ENCODE assay signal across 8 mouse cellular contexts in the genomic region with DNA sequence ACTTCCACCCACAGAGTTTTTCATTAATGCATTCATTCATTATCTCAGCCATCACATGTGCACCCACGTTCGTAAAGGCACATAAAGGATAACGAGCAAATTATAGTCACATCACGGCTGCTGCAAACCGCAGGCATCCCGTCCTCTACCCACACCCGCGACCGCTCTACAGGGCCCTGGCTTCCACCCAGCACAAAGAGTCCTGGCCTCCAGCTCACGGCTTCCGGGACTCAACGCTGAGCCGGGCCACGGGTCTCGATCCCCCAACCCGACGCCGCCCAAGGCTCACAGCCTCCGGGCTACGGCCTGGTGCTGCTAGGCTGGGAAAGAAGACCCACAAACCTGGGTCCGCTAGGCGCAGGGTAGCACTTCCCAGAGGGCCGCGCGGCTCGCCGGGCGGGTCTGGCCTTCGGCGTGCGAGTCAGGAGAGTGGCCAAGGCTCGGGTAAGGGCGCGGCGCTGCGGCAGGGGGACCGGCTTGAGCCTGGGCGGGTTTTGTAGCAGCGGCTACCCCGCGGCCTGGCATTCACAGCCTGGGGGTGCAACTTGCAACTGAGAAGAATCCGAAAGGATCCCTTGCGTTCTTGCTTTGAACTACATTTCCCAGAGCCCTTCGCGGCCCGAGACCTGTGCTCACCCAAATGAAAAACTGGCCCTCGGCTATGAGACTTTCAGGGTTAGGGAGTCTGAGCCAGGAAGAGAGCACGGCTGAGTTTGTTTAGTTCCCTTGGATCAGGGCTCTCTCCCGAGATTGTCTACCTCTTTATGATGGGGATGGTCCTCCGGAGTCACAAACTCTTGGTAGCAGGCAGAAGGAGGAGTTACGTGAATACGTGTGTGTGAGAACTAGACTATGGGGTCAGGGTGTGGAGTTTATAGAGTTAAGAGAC. TPM values are rescaled to one million over a fixed set of nuclear protein-coding genes. Genes with fewer than 3 reads are reported as not detected.
DNase-seq lines count a peak whose midpoint lies in the region; ATAC-seq and TF ChIP-seq lines count a peak whose summit lies in the region.

Gene Zfp74, minus strand, starts transcription at position 577 of the 889 bp plus-strand sequence.

- peak; percentile 92 for ATAC-seq in erythroid progenitor cell, adult 5-6 weeks (replicated peaks; ENCODE audit: low FRiP score, poor library complexity, severe bottlenecking)
- peak; percentile 87 for ATAC-seq in heart, embryonic 12.5 days (ENCODE audit: insufficient number of reproducible peaks, low FRiP score)
- ATAC-seq in kidney, postnatal 0 days (replicated peaks; ENCODE audit: low FRiP score, low read depth): peak; percentile 86
- peak; percentile 92 for ATAC-seq in liver, embryonic 11.5 days (replicated peaks; ENCODE audit: low FRiP score)
- peak; percentile 90 for ATAC-seq in stomach, embryonic 14.5 days (ENCODE audit: insufficient number of reproducible peaks, insufficient read depth, low FRiP score, low read depth)

- peak; percentile 33 for TF ChIP-seq CTCF in kidney, postnatal 0 days (IDR thresholded peaks at IDR 0.05; ENCODE audit: low read depth)

- peak within 1 kb of the TSS; percentile 65 for H3K4me2 ChIP-seq in heart, embryonic 12.5 days
- peak within 1 kb of the TSS; percentile 71 for H3K4me2 ChIP-seq in kidney, postnatal 0 days (ENCODE audit: low read length)
- peak within 1 kb of the TSS; percentile 80 for H3K4me2 ChIP-seq in liver, embryonic 11.5 days
- H3K4me2 ChIP-seq in stomach, embryonic 14.5 days (replicated peaks; ENCODE audit: low read depth, low read length): peak within 1 kb of the TSS; percentile 53

- H3K36me3 ChIP-seq in heart, embryonic 12.5 days: peaks cover 24% of the 10 kb centered on the region
- no peaks in the 10 kb centered on the region for H3K36me3 ChIP-seq in kidney, postnatal 0 days (ENCODE audit: insufficient read depth, low read length)
- H3K36me3 ChIP-seq in liver, embryonic 11.5 days (ENCODE audit: control insufficient read depth, insufficient read depth, low read length): peaks cover 5% of the 10 kb centered on the region; the same call in 1 of the 2 replicates
- no peaks in the 10 kb centered on the region; the same call in 1 of the 2 replicates for H3K36me3 ChIP-seq in stomach, embryonic 14.5 days (ENCODE audit: control insufficient read depth, insufficient read depth, low read length)

- peak within 1 kb of the TSS; percentile 88 for H3K9ac ChIP-seq in heart, embryonic 12.5 days
- H3K9ac ChIP-seq in kidney, postnatal 0 days (ENCODE audit: low read depth, low read length): peak within 1 kb of the TSS; percentile 87
- H3K9ac ChIP-seq in liver, embryonic 11.5 days (ENCODE audit: low read depth, low read length): peak within 1 kb of the TSS; percentile 94
- H3K9ac ChIP-seq in stomach, embryonic 14.5 days (replicated peaks; ENCODE audit: low read depth, low read length): peak within 1 kb of the TSS; percentile 64

- peak within 1 kb of the TSS; percentile 94 for H3K27ac ChIP-seq in heart, embryonic 12.5 days (ENCODE audit: poor library complexity, severe bottlenecking)
- peak within 1 kb of the TSS; percentile 94 for H3K27ac ChIP-seq in kidney, postnatal 0 days
- H3K27ac ChIP-seq in liver, embryonic 11.5 days (ENCODE audit: low read depth, low read length): peak within 1 kb of the TSS; percentile 90
- H3K27ac ChIP-seq in stomach, embryonic 14.5 days (ENCODE audit: low read length): peak within 1 kb of the TSS; percentile 90

- WGBS in heart, embryonic 12.5 days: 1% methylated on average over 52 of the region's 52 CpGs
- under 1% methylated on average over 52 of the region's 52 CpGs for WGBS in kidney, postnatal 0 days
- WGBS in liver, embryonic 11.5 days: 2% methylated on average over 52 of the region's 52 CpGs
- under 1% methylated on average over 52 of the region's 52 CpGs for WGBS in stomach, embryonic 14.5 days

- DNase-seq in CD4-positive helper T cell, adult 2 months (ENCODE audit: low read depth, low spot score): peak; percentile 84
- peak; percentile 58 for DNase-seq in brain, embryonic 18.5 days (ENCODE audit: low read depth, low spot score)
- DNase-seq in kidney, postnatal 0 days (ENCODE audit: low spot score): peak; percentile 89
- DNase-seq in liver, embryonic 11.5 days (ENCODE audit: low spot score): peak; percentile 88
- DNase-seq in naive thymus-derived CD4-positive, alpha-beta T cell, adult 2 months (ENCODE audit: low read depth): peak; percentile 82

- no peaks in the 10 kb centered on the region for H3K27me3 ChIP-seq in heart, embryonic 12.5 days (replicated peaks)
- H3K27me3 ChIP-seq in kidney, postnatal 0 days (ENCODE audit: insufficient read depth, low read length): no peaks in the 10 kb centered on the region
- no peaks in the 10 kb centered on the region for H3K27me3 ChIP-seq in liver, embryonic 11.5 days (replicated peaks; ENCODE audit: control insufficient read depth, insufficient read depth, low read length)
- H3K27me3 ChIP-seq in stomach, embryonic 14.5 days (ENCODE audit: control insufficient read depth, insufficient read depth, low read length): no peaks in the 10 kb centered on the region

- peak within 1 kb of the TSS; percentile 76 for H3K4me3 ChIP-seq in heart, embryonic 12.5 days
- peak within 1 kb of the TSS; percentile 73 for H3K4me3 ChIP-seq in kidney, postnatal 0 days (replicated peaks; ENCODE audit: low read depth, low read length)
- peak within 1 kb of the TSS; percentile 71 for H3K4me3 ChIP-seq in liver, embryonic 11.5 days (ENCODE audit: low read depth, low read length)
- peak within 1 kb of the TSS; percentile 63 for H3K4me3 ChIP-seq in stomach, embryonic 14.5 days (ENCODE audit: low read depth, low read length)

- no peaks in the 10 kb centered on the region for H3K9me3 ChIP-seq in heart, embryonic 12.5 days (replicated peaks)
- H3K9me3 ChIP-seq in kidney, postnatal 0 days (replicated peaks; ENCODE audit: low read length): no peaks in the 10 kb centered on the region
- H3K9me3 ChIP-seq in liver, embryonic 11.5 days (ENCODE audit: control insufficient read depth, low read length): no peaks in the 10 kb centered on the region
- no peaks in the 10 kb centered on the region for H3K9me3 ChIP-seq in stomach, embryonic 14.5 days (ENCODE audit: control insufficient read depth, low read depth, low read length)

- H3K4me1 ChIP-seq in heart, embryonic 12.5 days (replicated peaks): 0 out of 2 replicates have a peak, but pooled peaks cover 3% of the 10 kb centered on the region
- 0 out of 2 replicates have a peak, but pooled peaks cover 3% of the 10 kb centered on the region for H3K4me1 ChIP-seq in kidney, postnatal 0 days (replicated peaks; ENCODE audit: insufficient read depth, low read length)
- peaks cover 3% of the 10 kb centered on the region; the same call in 1 of the 2 replicates for H3K4me1 ChIP-seq in liver, embryonic 11.5 days (replicated peaks; ENCODE audit: control insufficient read depth, insufficient read depth, low read length)
- H3K4me1 ChIP-seq in stomach, embryonic 14.5 days (ENCODE audit: control insufficient read depth, insufficient read depth, low read length): no peaks in the 10 kb centered on the region

RNA-seq across cellular contexts. Expression of gene Zfp74, which starts in this region (rescaled TPM):
- total RNA-seq in erythroid progenitor cell, adult 5-6 weeks (2015; ENCODE audit: low replicate concordance): 4.0 and 4.2 TPM in 2 replicates
- total RNA-seq in erythroid progenitor cell, adult 5-6 weeks (2017; ENCODE audit: low replicate concordance): 0.98 and 2.6 TPM in 2 replicates
- polyA plus RNA-seq in heart, embryonic 12.5 days (2016; fragmentation: Nextera tagmentation; extraction: Ambion mirVana): 8.4 and 9.9 TPM in 2 replicates
- polyA plus RNA-seq in kidney, postnatal 0 days (2015; fragmentation: Nextera tagmentation; extraction: Ambion mirVana): 5.6 and 6.7 TPM in 2 replicates
- 6.7 and 7.0 TPM in 2 replicates for polyA plus RNA-seq in liver, embryonic 11.5 days (2014; fragmentation: Nextera tagmentation; extraction: Ambion mirVana)
- polyA plus RNA-seq in stomach, embryonic 14.5 days (2014; fragmentation: Nextera tagmentation; extraction: Ambion mirVana): 12.0 and 13.3 TPM in 2 replicates

Comparison
In these comparisons a context has a peak if more than half of its experiments do, and no peak if none do; other contexts are left out.
1. Peak in every context shown above with its lines: DNase-seq, ATAC-seq, H3K4me3 ChIP-seq and H3K27ac ChIP-seq.